Mouse (Mus musculus) heart, postnatal 4 days (tissue): Measurements from ENCODE around the gene Morc2b. TPM values are rescaled to one million over a fixed set of nuclear protein-coding genes. Genes with fewer than 3 reads are reported as not detected.
"Not testable (repeated sequence)": the region's sequence is repeated elsewhere in the genome, so short reads cannot be mapped to it uniquely, and the experiment has no call there.

Experiments used
- DNase-seq: peaks from one replicate; pipeline ENCODE4 v3.0.0; 2021
- total RNA-seq, 2 experiments: library from RNA; stranded (reverse); gene quantifications; 2 replicates each; pipeline ENCODE4 v1.2.3; 2021

The Morc2b gene
- under 1 TPM in 1 of 2 experiments, not detected in 1; 0.10 TPM for total RNA-seq

DNA sequence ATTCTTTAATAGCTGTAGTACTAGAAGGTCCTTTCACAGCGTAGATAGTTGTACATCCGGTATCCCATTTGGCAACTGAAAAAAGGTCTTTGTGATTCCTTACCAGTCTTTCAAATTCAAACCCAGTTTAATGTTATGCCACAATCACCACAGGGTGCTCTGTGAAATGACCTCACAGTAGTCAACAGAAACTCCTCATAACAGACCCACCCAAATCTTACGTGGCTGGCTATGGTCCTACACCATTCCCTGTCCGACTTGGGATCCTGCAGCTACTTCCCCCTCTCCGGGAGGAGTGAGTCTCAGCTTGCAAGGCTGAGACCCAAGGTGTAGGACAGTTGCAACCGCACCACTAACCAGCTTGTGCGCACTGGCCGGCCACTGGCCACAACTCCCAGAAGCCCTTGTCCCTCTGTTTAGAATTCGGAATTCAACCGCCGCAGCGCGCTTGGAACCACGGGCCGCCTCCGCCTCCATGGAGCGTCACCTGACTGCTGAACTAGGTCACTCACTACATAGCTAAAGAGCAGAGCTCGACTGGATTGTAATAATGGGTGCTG lies at the start of gene Morc2b:
Morc2b (minus strand) TSS at position 423 of the 560 bp plus-strand sequence.
- no peak for DNase-seq

DNA sequence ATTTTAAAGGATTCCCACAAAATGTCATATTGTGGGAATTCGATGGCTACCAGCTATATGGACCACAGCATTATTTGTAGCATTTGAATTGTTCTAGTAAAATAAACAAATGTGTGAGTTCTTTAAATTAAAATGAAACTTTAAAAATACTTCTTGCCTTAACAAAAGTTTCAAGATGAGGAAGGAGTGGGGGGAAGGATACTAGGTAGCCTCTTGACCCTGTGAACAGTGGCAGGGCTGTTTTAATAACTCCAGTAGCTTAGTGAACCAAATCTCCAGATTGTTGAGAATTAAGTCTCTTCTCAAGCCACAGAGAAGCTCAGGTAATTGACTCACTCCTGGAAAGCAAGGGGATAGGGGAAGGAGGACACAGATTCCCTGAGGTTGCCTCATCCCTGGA lies 28.7 kb upstream of the Morc2b start, which contains the start of gene Olfr55:
Olfr55 (plus strand) TSS at position 301 of the 400 bp plus-strand sequence.
- DNase-seq, result not testable (repeated sequence)

- DNase-seq, result no peak
Observed at GRCm38 (mm10) chr17:33126257-33126656, 13.2 kb downstream of the Morc2b start.

GRCm38 (mm10) chr17:33124546-33124945 lies 14.9 kb downstream of the Morc2b start:
- no peak for DNase-seq

GRCm38 (mm10) chr17:33097396-33097795 lies 42.1 kb downstream of the Morc2b start:
- DNase-seq, result no peak

- peak; percentile 84 for DNase-seq
Observed at GRCm38 (mm10) chr17:33092391-33093193, 46.9 kb downstream of the Morc2b start.

GRCm38 (mm10) chr17:33091630-33092029 lies 47.9 kb downstream of the Morc2b start:
- no peak for DNase-seq

DNA sequence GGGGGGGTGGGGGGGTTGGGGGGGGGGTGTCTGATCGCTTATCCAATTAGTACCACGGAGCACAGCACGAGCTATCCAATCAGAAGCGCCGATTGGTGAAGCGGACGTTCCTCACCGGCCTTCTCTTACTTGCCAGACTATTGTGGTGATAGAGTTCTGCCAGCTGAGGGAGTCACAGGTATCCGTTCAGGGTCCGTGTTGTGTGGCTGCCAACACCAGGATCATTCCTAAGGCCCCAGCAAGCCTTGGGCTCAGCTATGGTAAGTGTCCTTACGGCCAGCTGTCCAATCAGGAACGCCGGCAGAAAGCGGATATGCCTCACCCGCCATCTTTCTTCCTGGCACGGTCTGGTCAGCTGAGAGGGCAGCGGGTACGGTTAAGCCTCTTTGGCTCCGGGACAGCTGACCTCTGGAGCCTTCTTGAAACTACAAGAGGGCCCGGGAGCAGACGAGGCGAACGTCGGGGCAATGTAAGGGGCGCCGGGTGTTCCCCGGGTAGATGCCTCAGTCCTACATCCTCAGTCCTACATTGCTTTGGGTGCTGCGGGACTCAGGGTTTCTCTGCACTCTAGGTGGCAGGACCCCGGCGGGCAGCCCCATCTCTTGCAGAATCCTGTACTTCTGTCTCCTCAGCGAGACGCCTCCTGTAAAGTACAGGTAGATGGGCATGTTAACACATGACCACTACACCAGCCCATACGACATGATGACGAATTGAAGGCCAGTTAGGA lies 50.1 kb downstream of the Morc2b start, which contains the start of gene Zfp563:
Zfp563 (plus strand) TSS at position 91 of the 730 bp plus-strand sequence.
- DNase-seq, result peak; percentile 95

DNA sequence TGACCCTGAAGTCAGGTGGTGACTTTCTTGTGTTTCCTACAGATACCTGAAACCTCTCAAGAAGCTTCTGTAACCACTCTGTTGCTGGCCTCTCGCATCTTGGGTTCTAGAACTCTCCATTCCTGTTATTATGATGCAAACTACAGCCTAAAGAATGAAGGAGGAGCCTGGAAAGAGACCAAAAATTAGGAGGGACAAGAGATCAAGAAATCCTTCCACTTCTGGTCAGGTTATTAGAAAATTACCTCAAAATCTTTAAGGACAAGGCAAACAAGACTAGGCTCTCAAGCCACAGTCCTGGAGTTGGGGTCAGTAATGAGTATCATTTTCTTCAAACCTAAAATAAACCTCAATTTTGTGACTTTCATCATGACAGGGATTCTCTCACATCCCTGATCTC lies 71.5 kb downstream of the Morc2b start, which contains the start of gene 4921501E09Rik:
4921501E09Rik (minus strand) TSS at position 101 of the 400 bp plus-strand sequence.
- no peak for DNase-seq

Other genes with a start within 250 kb of the Morc2b start
- 1 to 10 TPM; 6.7 to 7.6 TPM for gene Zfp870, start 248.0 kb downstream of the Morc2b start, total RNA-seq
- not detected for gene Cyp4f14, start 222.3 kb downstream of the Morc2b start, total RNA-seq
- gene Cyp4f13, start 192.3 kb downstream of the Morc2b start, total RNA-seq, result 10 to 100 TPM; 10.9 to 12.4 TPM
- gene Zfp472, start 173.9 kb downstream of the Morc2b start, total RNA-seq, result 1 to 10 TPM; 4.9 to 5.0 TPM
- 1 to 10 TPM; 7.2 to 7.8 TPM for gene Zfp952, start 146.6 kb downstream of the Morc2b start, total RNA-seq
- gene Zfp763, start 106.3 kb downstream of the Morc2b start, total RNA-seq, result 1 to 10 TPM; 5.1 to 5.8 TPM
- gene 4921501E09Rik, start 71.6 kb downstream of the Morc2b start, total RNA-seq, result not detected
- gene Zfp563, start 50.4 kb downstream of the Morc2b start, total RNA-seq, result 1 to 10 TPM; 5.7 to 8.6 TPM
- not detected for gene Olfr55, start 28.8 kb upstream of the Morc2b start, total RNA-seq
- not detected for gene Olfr239, start 51.6 kb upstream of the Morc2b start, total RNA-seq
- gene Olfr1564, start 82.0 kb upstream of the Morc2b start, total RNA-seq, result under 1 TPM; 0.19 to 0.29 TPM
- gene Zfp955a, start 115.5 kb upstream of the Morc2b start, total RNA-seq, result 10 to 100 TPM; 10.5 to 11.4 TPM
- gene Olfr63, start 125.0 kb upstream of the Morc2b start, total RNA-seq, result under 1 TPM in 1 of 2 experiments, not detected in 1; 0.07 TPM
- 10 to 100 TPM; 10.6 to 11.9 TPM for gene Zfp955b, start 149.9 kb upstream of the Morc2b start, total RNA-seq
- 10 to 100 TPM; 11.3 to 12.7 TPM for gene Zfp81, start 219.2 kb upstream of the Morc2b start, total RNA-seq